Mouse (Mus musculus): ENCODE measurements around the gene Tomm40. TPM values are rescaled to one million over a fixed set of nuclear protein-coding genes. Genes with fewer than 3 reads are reported as not detected.

The Tomm40 gene
- polyA plus RNA-seq, 1 experiment = 23.8 TPM

DNA sequence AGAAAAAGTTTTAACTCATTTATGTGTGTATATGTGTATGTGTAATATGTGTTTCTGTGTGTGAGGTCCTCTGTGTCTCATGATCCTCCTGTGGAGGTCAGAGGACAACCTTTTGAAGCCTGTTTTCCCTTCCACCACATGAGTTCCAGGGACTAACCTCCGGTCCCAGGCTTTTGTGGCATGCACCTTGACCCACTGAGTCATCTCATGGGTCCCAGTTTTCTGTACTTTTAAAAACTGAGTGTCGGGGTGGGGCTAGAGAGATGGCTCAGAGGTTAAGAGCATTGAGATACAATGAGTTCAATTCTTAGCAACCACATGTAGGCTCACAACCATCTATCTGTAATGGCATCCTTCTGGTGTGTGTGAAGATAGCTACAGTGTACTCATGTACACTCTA lies 34.5 kb downstream of the Tomm40 start:
- TF ChIP-seq CTCF (IDR thresholded peaks at IDR 0.05; ENCODE audit: low read depth, low read length) (no peak), POLR2A (IDR thresholded peaks at IDR 0.05; ENCODE audit: borderline replicate concordance, low read depth, low read length) (no peak)
- peaks cover 42% of the 10 kb centered on the region for H3K4me1 ChIP-seq (ENCODE audit: control insufficient read depth, insufficient read depth, low read length)
- no peak overlapping the region for H3K4me3 ChIP-seq (ENCODE audit: insufficient read depth, low read length)
- H3K27ac ChIP-seq (ENCODE audit: insufficient read depth, low read depth, low read length) = no peak overlapping the region

DNA sequence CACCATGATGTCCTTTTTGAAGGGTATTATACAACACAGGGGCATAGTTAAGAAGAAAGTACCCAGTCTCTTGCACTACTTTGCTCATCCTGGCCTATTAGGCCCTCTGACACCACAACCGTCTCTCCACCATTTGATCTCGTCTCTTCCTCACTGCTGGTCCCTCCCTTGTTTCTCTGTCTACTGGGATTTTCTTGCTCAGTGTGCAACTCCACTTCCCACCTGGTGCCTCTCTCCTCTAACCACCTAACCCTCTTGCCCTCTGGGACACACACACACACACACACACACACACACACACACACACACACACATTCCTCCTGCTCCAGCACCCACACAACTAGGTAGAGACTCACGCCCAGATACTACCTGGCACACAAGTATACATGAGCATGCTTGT lies 36.3 kb downstream of the Tomm40 start:
- Histone ChIP-seq H3K4me3 (ENCODE audit: insufficient read depth, low read length) (no peak overlapping the region), H3K4me1 (ENCODE audit: control insufficient read depth, insufficient read depth, low read length) (peaks cover 37% of the 10 kb centered on the region), H3K27ac (ENCODE audit: insufficient read depth, low read depth, low read length) (no peak overlapping the region)
- TF ChIP-seq CTCF (IDR thresholded peaks at IDR 0.05; ENCODE audit: low read depth, low read length) (no peak), POLR2A (IDR thresholded peaks at IDR 0.05; ENCODE audit: borderline replicate concordance, low read depth, low read length) (no peak)

DNA sequence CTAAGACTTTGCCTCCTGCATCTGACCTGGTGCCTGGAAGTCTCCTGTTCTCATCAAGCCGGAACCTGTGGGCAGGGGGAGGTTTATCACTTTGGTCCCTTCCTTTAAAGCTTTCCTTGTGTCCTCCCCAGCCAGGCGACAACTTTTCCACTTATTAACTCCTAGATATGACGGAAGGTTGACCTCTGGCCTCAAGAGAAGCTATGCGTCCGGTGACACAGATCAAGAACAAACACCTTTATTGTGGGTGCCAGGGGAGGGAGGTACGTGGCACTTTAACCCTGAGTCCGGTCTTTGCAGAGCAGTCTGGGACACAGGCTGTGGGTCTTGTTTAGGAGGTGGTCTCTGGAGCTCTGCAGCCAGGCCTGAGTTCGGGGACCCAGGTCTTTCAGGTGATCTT lies 37.4 kb downstream of the Tomm40 start, which contains the start of gene Apoc2:
Gene Apoc2, minus strand, starts transcription at position 70 of the 400 bp plus-strand sequence.
- no peak for TF ChIP-seq CTCF (IDR thresholded peaks at IDR 0.05; ENCODE audit: low read depth, low read length)
- no peak for TF ChIP-seq POLR2A (IDR thresholded peaks at IDR 0.05; ENCODE audit: borderline replicate concordance, low read depth, low read length)
- Histone ChIP-seq H3K27ac (ENCODE audit: insufficient read depth, low read depth, low read length) (peak within 1 kb of the TSS; percentile 69; the same call in 1 of the 2 replicates), H3K4me1 (ENCODE audit: control insufficient read depth, insufficient read depth, low read length) (peaks cover 36% of the 10 kb centered on the region), H3K4me3 (ENCODE audit: insufficient read depth, low read length) (no peak within 1 kb of the TSS)

DNA sequence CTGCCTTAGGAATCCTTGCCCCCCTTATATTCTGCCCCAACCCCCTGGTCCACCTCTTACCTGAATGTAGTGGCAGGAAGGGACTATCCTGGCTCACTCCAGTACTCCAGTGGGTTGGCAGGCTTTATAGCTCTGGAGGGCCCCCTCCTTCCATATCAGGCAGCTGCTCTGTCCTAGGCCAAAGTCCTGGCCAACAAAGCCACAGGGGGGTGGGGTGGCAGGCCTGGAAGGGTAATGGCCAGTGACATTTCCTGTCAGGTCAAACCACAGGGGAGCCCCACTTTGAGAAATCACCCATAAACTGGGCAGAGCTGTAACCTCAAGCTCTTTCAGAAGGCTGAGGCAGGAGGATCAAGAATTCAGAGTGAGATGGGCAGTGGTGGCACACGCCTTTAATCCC lies 38.6 kb downstream of the Tomm40 start:
- peaks cover 33% of the 10 kb centered on the region for H3K4me1 ChIP-seq (ENCODE audit: control insufficient read depth, insufficient read depth, low read length)
- TF ChIP-seq POLR2A (IDR thresholded peaks at IDR 0.05; ENCODE audit: borderline replicate concordance, low read depth, low read length) = no peak
- no peak for TF ChIP-seq CTCF (IDR thresholded peaks at IDR 0.05; ENCODE audit: low read depth, low read length)
- H3K27ac ChIP-seq (ENCODE audit: insufficient read depth, low read depth, low read length) = peak overlapping the region; percentile 69
- H3K4me3 ChIP-seq (ENCODE audit: insufficient read depth, low read length) = no peak overlapping the region

DNA sequence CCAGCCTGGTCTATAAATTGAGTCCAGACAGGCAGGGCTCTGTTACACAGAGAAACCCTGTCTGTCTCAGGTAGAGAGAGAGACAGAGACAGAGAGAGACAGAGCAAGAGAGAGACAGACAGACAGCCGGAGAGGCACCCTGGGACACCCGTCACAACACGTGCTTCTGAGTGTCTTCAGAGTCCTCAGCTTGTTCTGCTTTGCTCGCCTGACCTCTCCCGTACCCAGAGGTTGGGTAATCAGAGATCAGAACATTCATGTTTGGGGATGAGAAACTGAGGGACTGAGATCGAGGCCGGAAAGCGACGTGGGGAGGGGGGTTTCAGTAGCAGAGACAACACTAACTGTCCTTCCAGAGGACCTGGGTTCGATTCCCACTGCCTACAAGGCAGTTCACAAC lies 39.4 kb downstream of the Tomm40 start:
- Histone ChIP-seq H3K4me3 (ENCODE audit: insufficient read depth, low read length) (no peak overlapping the region), H3K4me1 (ENCODE audit: control insufficient read depth, insufficient read depth, low read length) (peaks cover 30% of the 10 kb centered on the region), H3K27ac (ENCODE audit: insufficient read depth, low read depth, low read length) (peak overlapping the region; percentile 69)
- no peak for TF ChIP-seq CTCF (IDR thresholded peaks at IDR 0.05; ENCODE audit: low read depth, low read length)
- TF ChIP-seq POLR2A (IDR thresholded peaks at IDR 0.05; ENCODE audit: borderline replicate concordance, low read depth, low read length) = no peak

DNA sequence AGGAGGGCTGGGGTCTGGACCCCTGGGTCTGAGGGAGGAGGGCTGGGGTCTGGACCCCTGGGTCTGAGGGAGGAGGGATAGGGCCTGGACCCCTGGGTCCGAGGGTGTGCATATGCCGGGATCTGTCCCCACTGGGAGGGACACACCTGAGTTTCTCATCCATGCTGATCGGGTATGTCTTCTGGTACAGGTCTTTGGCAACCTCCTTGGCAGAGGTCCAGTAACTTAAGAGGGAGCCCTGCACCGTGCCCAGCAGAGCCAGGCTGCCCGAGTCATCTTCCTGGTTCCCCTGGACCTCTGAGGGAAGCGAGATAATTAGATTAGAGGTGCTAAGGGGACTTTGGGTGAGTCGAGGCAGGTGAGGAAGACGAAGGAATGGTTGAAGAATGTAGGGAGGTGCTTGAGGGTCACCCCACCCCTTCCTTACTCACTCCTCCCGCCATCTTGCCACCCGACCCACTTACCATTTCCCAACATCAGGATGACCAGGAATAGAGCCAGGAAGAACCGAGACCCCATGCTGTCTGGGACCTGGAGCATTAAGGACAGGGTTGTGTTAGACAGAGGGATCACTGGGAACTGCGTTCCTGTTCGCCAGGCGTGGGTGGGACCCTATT lies 42.0 kb downstream of the Tomm40 start:
- Histone ChIP-seq H3K4me1 (ENCODE audit: control insufficient read depth, insufficient read depth, low read length) (peaks cover 43% of the 10 kb centered on the region), H3K27ac (ENCODE audit: insufficient read depth, low read depth, low read length) (no peak overlapping the region), H3K4me3 (ENCODE audit: insufficient read depth, low read length) (no peak overlapping the region)
- no peak for TF ChIP-seq CTCF (IDR thresholded peaks at IDR 0.05; ENCODE audit: low read depth, low read length)
- TF ChIP-seq POLR2A (IDR thresholded peaks at IDR 0.05; ENCODE audit: borderline replicate concordance, low read depth, low read length) = no peak

DNA sequence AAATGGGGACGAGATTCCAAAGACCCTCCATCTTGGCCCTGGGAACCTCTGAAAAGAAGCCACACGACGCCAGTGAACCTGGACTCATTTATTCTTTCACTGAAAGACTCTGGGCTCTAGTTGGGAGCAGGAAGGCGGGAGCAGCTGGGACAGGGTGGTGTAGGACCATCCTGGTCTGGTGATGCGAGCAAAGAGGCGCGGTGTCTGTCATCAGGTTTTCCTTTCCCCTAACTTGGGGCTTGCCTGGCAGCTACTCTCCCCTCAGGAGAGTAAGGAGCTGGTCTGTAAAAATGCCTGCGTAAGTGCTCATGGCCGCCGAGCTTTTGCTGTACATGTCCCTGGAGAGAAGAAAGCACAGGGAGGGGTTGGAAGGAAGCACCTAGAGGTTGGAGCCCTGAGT lies 43.7 kb downstream of the Tomm40 start:
- H3K4me1 ChIP-seq (ENCODE audit: control insufficient read depth, insufficient read depth, low read length) = peaks cover 46% of the 10 kb centered on the region
- no peak overlapping the region for H3K4me3 ChIP-seq (ENCODE audit: insufficient read depth, low read length)
- TF ChIP-seq CTCF (IDR thresholded peaks at IDR 0.05; ENCODE audit: low read depth, low read length) = no peak
- no peak for TF ChIP-seq POLR2A (IDR thresholded peaks at IDR 0.05; ENCODE audit: borderline replicate concordance, low read depth, low read length)
- H3K27ac ChIP-seq (ENCODE audit: insufficient read depth, low read depth, low read length) = no peak overlapping the region

DNA sequence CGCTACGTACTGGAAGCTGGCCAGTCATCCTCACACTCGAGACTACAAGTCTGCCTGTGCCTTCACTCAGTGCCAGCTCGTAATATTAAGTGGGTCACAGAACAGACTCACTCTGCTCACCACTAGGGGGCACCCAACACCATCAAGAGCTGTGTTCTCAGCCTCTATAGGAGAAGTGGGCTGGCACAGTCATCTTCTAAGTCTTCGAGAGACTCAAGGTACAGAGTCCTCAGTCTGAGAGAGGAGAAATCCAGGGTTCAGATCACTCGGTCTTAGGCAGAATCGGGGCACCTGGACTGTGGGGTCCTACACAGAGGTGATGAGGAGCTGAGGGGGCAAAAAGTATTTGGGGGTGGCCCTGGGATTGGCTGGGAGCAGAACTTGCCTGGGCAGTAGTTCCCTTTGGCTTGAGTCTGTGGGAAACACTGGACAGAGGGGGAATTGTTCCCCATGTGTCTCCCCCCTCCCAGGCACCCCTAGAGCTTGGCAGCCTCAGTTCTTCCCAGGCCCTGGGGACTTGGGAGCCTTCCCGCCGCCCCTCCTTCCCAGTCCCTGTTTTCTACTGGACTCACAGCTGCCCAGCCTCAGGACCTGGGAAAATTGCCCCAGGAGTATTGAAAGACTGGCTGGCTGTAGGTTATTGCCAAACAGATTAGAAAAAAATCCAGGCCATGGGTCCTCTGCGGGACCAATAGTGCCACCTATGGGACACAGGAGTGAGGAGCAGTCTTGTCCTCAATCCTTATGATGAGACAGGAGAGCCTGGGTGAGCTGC lies 46.1 kb downstream of the Tomm40 start:
- H3K4me1 ChIP-seq (ENCODE audit: control insufficient read depth, insufficient read depth, low read length) = peaks cover 35% of the 10 kb centered on the region
- peak; percentile 70 for TF ChIP-seq CTCF (IDR thresholded peaks at IDR 0.05; ENCODE audit: low read depth, low read length)
- TF ChIP-seq POLR2A (IDR thresholded peaks at IDR 0.05; ENCODE audit: borderline replicate concordance, low read depth, low read length) = no peak
- peak overlapping the region; percentile 87 for H3K27ac ChIP-seq (ENCODE audit: insufficient read depth, low read depth, low read length)
- H3K4me3 ChIP-seq (ENCODE audit: insufficient read depth, low read length) = peak overlapping the region; percentile 33

DNA sequence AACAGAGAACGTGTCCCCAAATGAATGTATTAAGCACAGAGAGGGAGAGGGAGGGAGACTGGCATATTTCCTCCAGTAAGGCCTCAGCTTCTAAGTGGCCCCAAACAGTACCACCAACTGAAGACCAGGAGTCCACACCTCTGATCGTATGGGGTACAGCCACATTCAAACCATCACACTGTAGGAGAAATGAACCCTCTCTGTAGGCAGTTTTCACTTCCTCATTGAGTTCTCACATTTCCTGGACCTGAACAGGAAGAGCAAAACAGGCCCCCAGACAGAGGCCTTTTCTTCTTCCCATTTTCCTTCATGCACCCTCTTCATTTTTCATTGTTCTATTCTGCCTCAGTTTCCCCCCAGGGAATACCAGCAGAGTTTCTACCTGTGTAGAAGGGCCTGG lies 47.8 kb downstream of the Tomm40 start:
- Histone ChIP-seq H3K4me3 (ENCODE audit: insufficient read depth, low read length) (peak overlapping the region; percentile 21), H3K4me1 (ENCODE audit: control insufficient read depth, insufficient read depth, low read length) (peaks cover 38% of the 10 kb centered on the region), H3K27ac (ENCODE audit: insufficient read depth, low read depth, low read length) (peak overlapping the region; percentile 95)
- TF ChIP-seq POLR2A (IDR thresholded peaks at IDR 0.05; ENCODE audit: borderline replicate concordance, low read depth, low read length) (no peak), CTCF (IDR thresholded peaks at IDR 0.05; ENCODE audit: low read depth, low read length) (no peak)

DNA sequence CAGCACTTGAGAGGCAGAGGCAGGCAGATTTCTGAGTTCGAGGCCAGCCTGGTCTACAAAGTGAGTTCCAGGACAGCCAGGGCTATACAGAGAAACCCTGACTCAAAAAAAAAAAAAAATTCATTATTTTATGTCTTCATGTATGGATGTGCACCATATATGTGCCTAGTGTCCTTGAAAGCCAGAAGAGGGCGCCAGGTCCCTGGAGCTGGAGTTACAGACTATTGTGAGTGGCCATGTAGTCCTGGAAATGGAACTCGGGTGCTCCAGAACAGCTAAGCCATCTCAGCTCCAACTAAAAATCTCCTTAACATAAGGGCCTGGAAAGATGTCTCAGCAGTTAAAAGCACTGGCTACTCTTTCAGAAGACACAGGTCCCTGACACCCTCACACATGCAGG lies 48.5 kb downstream of the Tomm40 start:
- Histone ChIP-seq H3K4me1 (ENCODE audit: control insufficient read depth, insufficient read depth, low read length) (peaks cover 38% of the 10 kb centered on the region), H3K27ac (ENCODE audit: insufficient read depth, low read depth, low read length) (peak overlapping the region; percentile 95), H3K4me3 (ENCODE audit: insufficient read depth, low read length) (no peak overlapping the region)
- no peak for TF ChIP-seq CTCF (IDR thresholded peaks at IDR 0.05; ENCODE audit: low read depth, low read length)
- no peak for TF ChIP-seq POLR2A (IDR thresholded peaks at IDR 0.05; ENCODE audit: borderline replicate concordance, low read depth, low read length)

Measured in bone marrow macrophage, adult 2 months (primary cell).